Mouse (Mus musculus) cerebellum, adult 11-12 months (tissue): Measurements from ENCODE around the gene Elovl3.
A peak's percentile ranks its signal among the peaks of the same experiment; 100 is the strongest.
"Not testable (repeated sequence)": the region's sequence is repeated elsewhere in the genome, so short reads cannot be mapped to it uniquely, and the experiment has no call there.

Experiments used
- DNase-seq: peaks from one replicate; pipeline ENCODE4 v3.0.0; 2022

Gene Elovl3

GRCm38 (mm10) chr19:46136639-46137580 is 5.2 kb downstream of the Elovl3 start:
- DNase-seq, result no peak

GRCm38 (mm10) chr19:46140324-46140723 is 8.6 kb downstream of the Elovl3 start:
- DNase-seq, result no peak

DNA sequence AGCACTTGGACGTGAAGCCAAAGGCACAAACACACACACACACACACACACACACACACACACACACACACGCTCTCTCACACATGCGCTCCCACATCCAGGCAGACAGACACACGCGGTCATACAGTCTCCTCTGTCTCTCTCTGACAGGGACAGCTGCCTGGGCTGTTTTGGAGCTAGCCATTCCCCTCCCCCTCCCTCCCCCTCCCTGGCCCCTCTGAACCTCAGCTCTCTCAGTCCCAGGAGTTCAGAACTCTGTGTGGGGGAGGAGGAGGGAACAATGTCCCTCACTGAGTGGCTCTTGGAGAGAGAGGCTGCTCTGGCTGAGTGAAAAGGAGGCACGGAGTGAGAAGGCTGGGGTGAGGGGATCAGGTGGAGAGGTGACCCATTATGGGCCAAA is 9.4 kb downstream of the Elovl3 start:
- DNase-seq, result no peak

DNA sequence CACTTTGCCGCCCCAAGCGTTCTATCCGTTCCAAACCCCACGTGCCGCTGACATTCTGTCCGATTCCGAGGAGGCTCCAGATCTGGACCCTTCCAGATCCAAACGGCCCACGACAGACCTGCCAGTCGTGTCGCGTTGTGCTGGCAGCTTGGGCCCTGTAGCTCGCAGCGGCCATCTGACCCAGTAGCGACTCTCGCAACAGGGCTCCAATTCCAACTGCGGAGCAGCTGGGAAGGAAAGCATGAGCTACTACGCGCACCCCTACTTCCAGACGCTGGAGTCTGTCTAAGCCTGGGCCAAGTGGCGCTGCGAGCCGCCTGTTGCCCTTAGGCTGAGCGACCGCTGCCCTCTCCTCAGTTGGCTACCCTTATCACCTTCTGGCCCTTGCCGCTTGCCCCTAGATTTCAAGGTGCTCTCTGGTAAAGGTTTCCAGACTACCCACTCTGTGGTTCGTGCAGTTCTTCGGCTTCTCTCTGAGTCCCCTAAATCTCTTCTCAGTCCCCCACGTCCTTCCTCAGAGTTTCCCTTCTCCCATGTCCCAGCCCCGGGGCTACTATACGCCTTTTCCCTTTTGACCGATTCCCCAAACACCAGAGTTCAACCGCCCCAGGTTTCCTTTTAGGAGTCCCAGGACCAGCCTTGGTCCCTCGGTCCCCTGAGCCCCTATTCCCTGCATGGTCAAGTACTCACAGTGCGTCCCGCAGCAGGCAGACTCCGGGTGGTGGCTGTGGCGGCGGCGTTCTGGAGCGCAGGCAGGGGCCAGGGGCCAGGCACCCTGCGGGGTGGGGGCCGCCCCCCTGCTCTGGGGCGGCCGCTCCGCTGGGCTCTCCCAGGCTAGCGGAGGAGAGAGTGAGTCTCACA is 16.0 kb downstream of the Elovl3 start, which contains the start of gene Pitx3:
Gene Pitx3 (minus strand): TSS at position 816 of the 861 bp plus-strand sequence.
- no peak for DNase-seq

DNA sequence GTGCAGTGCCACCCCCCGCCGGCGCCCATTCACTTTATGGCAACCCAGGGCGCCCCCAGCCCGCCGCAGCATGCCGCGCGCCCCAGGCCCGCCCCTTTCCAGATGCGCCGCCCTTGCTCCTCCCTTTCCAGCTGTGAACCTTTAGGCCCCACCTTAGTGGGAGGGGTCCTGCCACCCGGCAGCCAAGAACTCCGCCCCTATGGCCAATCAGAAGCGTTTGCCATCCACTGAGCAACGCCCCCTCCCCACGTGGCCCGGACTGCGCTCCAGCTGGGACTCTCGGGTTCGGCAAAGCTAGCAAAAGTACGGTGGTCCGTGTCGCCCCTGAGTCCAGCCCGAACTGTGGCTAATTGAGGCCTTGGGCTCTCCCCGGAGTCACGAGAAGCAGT is 16.7 kb downstream of the Elovl3 start:
- no peak for DNase-seq

DNA sequence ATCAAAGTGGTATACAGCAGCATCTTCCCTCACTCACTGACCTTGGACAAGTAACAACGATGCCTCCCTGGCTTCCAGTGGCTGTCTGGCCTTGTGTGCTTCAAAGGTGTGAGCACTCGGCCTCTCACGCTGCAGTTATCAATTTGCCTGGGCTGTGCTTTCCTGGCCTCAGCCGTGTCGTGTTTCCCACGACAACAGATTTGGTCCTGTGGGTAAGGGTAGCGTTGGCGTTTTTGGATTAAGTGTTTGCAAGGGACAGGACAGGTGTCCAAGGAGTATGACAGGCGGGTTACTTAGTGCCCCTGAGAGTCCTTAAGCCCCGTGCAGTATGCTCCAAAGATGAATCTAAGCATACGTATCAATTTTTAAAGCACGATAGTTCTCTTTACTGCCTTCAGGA is 17.4 kb downstream of the Elovl3 start:
- no peak for DNase-seq

GRCm38 (mm10) chr19:46152127-46152803 is 20.6 kb downstream of the Elovl3 start, which contains the start of gene Gbf1:
Gbf1 (plus strand) TSS chr19:46152509.
- DNase-seq, result peak; percentile 97

GRCm38 (mm10) chr19:46165950-46166349 is 34.3 kb downstream of the Elovl3 start:
- no peak for DNase-seq

DNA sequence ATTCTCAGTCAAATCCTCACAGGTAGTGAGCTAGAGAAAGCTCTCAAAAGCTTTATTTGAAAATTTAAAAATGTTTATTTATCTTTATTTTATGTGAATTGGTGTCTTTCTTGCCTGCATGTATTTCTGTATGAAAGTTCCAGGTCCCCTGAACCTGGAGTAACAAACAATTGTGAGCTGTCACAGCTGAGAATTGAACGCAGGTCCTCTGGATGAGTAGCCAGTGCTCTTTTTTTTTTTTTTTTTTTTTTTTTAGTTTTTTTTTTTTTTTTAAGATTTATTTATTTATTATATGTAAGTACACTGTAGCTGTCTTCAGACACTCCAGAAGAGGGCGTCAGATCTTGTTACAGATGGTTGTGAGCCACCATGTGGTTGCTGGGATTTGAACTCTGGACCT is 35.5 kb downstream of the Elovl3 start:
- not testable (repeated sequence) for DNase-seq

DNA sequence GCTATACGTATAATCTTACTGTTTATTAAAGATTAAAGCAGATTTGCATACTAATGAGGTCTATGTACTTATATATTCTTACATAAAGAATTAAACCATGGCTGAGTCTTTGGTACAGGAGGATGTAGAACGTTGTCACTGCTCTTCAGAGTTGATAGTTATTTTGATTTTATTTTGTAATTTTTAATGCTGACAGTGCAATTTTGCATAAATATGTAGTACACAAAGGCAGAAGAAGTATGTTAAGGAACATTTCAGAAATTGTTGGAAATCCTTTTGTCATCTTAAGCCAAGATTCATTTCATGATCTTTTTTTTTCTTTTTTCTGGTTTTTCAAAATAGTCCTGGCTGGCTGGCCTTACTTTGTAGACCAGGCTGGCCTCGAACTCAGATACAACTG is 37.7 kb downstream of the Elovl3 start:
- DNase-seq, result no peak

DNA sequence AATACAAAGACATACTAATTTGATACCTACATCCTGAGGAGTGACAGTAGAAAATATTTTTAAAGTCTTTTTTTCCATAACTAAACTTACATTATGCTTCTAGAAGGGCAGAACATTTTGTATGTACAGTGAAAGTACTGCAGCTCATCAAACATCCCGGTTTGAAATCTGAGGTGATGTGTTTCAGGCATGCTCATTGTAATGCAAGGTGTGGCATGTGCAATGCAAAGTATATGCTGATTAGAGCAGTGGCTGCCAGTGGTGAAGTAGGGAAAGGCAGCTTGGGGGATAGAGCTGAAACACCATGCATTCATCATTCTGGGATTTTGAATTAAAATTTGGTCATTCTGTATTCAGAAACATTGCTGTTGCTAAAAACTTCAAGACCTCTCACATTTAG is 38.2 kb downstream of the Elovl3 start:
- no peak for DNase-seq

GRCm38 (mm10) chr19:46172541-46172940 is 40.8 kb downstream of the Elovl3 start:
- no peak for DNase-seq

DNA sequence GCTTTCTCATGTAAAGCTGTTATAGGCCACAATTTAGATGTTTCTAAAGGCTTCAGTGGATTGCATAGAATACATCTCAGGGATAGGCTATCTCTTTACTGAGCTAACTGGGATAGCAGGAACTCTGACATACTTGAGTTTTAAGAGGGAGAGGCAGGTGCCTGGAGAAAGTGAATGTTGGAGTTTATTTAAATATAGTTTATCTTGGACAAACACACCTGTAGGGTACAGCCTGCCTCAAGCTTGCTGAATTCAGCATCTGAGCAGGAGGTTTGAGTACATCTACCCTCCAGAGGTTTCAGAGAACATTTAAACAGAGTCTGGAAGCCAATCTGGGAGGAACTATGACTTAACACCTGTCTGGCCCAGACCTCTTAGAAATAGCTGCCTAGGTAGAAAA is 43.5 kb downstream of the Elovl3 start:
- DNase-seq, result no peak

DNA sequence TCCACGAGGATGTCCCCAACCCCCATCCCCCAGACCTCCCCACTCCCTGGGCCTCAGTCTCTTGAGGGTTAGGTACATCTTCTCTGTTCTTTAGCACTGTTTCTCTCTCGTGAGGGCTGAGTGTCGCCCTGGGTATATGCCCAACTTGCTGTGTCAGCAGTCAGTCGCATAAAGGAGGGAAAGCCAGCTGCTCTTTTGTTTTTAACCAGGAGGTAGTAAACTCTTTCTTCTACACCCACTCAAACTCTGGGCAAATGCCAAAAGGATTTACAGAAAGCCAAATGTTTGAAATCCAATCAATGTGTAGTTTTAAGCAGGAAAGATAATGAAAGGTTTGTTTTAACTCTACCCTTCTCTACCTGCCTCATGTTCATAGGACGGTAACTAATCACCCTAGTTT is 45.3 kb downstream of the Elovl3 start:
- no peak for DNase-seq

DNA sequence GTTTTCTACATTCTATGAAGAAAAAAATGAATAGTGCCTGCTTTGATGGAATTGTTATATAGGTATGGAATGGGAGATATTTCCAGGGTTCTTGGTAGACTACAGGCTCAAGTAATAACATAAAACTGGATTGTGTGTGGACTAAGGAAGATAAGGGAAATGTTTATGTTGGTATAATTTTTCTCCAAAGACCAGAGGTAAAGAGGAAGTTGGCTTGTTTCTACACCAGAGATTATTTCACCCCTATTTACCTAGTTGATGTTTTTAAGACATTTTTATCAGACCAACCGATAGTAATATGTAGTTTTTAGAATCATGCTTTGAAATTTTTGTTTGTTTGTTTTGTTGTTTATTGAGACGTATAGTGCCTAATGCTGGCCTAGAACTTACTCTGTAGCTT is 48.6 kb downstream of the Elovl3 start:
- no peak for DNase-seq

- no peak for DNase-seq
These were observed 50.5 kb downstream of the Elovl3 start for GRCm38 (mm10) chr19:46182241-46182640.
